Mouse (Mus musculus): Measurements from ENCODE around the gene Cdc42se2.

Gene Cdc42se2

GRCm38 (mm10) chr11:54793173-54793572, 5.7 kb upstream of the Cdc42se2 start:
- no peak for DNase-seq (ENCODE audit: low spot score in 2 of 2)

- no peak for DNase-seq (ENCODE audit: low spot score in 2 of 2)
Measured at GRCm38 (mm10) chr11:54791458-54791857, 4.0 kb upstream of the Cdc42se2 start.

GRCm38 (mm10) chr11:54786858-54787487, 502 bp downstream of the Cdc42se2 start:
- peak; percentile 49 to 58 for DNase-seq (ENCODE audit: low spot score in 2 of 2)

- DNase-seq (ENCODE audit: low spot score in 2 of 2) = no peak
Measured at GRCm38 (mm10) chr11:54785566-54785965, 1.9 kb downstream of the Cdc42se2 start.

- no peak for DNase-seq (ENCODE audit: low spot score in 2 of 2)
Measured at GRCm38 (mm10) chr11:54784436-54784835, 3.0 kb downstream of the Cdc42se2 start.

GRCm38 (mm10) chr11:54782253-54782652, 5.2 kb downstream of the Cdc42se2 start:
- no peak for DNase-seq (ENCODE audit: low spot score in 2 of 2)

- no peak for DNase-seq (ENCODE audit: low spot score in 2 of 2)
Measured at GRCm38 (mm10) chr11:54779946-54780345, 7.5 kb downstream of the Cdc42se2 start.

GRCm38 (mm10) chr11:54778131-54778844, 9.2 kb downstream of the Cdc42se2 start:
- no peak for DNase-seq (ENCODE audit: low spot score in 2 of 2)

GRCm38 (mm10) chr11:54777387-54778130, 9.9 kb downstream of the Cdc42se2 start:
- DNase-seq (ENCODE audit: low spot score in 2 of 2) = no peak

- DNase-seq (ENCODE audit: low spot score in 2 of 2) = peak in 1 of 2 experiments; percentile 26
Measured at GRCm38 (mm10) chr11:54776735-54777333, 10.6 kb downstream of the Cdc42se2 start.

GRCm38 (mm10) chr11:54776367-54776701, 11.1 kb downstream of the Cdc42se2 start:
- no peak for DNase-seq (ENCODE audit: low spot score in 2 of 2)

- DNase-seq (ENCODE audit: low spot score in 2 of 2) = no peak
Measured at GRCm38 (mm10) chr11:54775628-54776366, 11.7 kb downstream of the Cdc42se2 start.

- DNase-seq (ENCODE audit: low spot score in 2 of 2) = no peak
Measured at GRCm38 (mm10) chr11:54774282-54775078, 13.0 kb downstream of the Cdc42se2 start.

- DNase-seq (ENCODE audit: low spot score in 2 of 2) = no peak
Measured at GRCm38 (mm10) chr11:54771549-54771948, 15.9 kb downstream of the Cdc42se2 start.

- DNase-seq (ENCODE audit: low spot score in 2 of 2) = no peak
Measured at GRCm38 (mm10) chr11:54769843-54770242, 17.6 kb downstream of the Cdc42se2 start.

GRCm38 (mm10) chr11:54768116-54768690, 19.3 kb downstream of the Cdc42se2 start:
- DNase-seq (ENCODE audit: low spot score in 2 of 2) = no peak

GRCm38 (mm10) chr11:54764759-54765158, 22.7 kb downstream of the Cdc42se2 start:
- DNase-seq (ENCODE audit: low spot score in 2 of 2) = no peak

- no peak for DNase-seq (ENCODE audit: low spot score in 2 of 2)
Measured at GRCm38 (mm10) chr11:54764026-54764425, 23.4 kb downstream of the Cdc42se2 start.

GRCm38 (mm10) chr11:54762735-54763134, 24.7 kb downstream of the Cdc42se2 start:
- DNase-seq (ENCODE audit: low spot score in 2 of 2) = no peak

- no peak for DNase-seq (ENCODE audit: low spot score in 2 of 2)
Measured at GRCm38 (mm10) chr11:54757993-54758392, 29.5 kb downstream of the Cdc42se2 start.
